Mouse (Mus musculus) hindbrain, embryonic 12.5 days (tissue): ENCODE measurements around the gene Olfr644. TPM values are rescaled to one million over a fixed set of nuclear protein-coding genes. Genes with fewer than 3 reads are reported as not detected.

ENCODE experiments used
- ATAC-seq: fragments of 200-750 bp; cut with Nextera tagmentation; 2 replicates; pipeline ENCODE4 v1.8.0; 2017; ENCODE audit warnings: moderate TSS enrichment; ENCODE audit not compliant: low FRiP score
- H3K27ac ChIP-seq: fragments of 300-500 bp; sonication (generic); 2 replicates; pipeline ENCODE4 v1.5.1; 2016; ENCODE audit warnings: mild to moderate bottlenecking
- H3K27me3 ChIP-seq: fragments of 300-500 bp; sonication (generic); 2 replicates; pipeline ENCODE4 v1.6.1; 2016; ENCODE audit warnings: mild to moderate bottlenecking
- H3K36me3 ChIP-seq: fragments of 300-500 bp; sonication (generic); 2 replicates; pipeline ENCODE4 v1.6.1; 2016; ENCODE audit warnings: mild to moderate bottlenecking
- H3K4me1 ChIP-seq: fragments of 300-500 bp; sonication (generic); 2 replicates; pipeline ENCODE4 v1.6.1; 2016
- H3K4me2 ChIP-seq: fragments of 300-500 bp; sonication (generic); replicated peaks from 2 replicates; pipeline ENCODE4 v1.6.1; 2016; ENCODE audit warnings: mild to moderate bottlenecking
- H3K4me3 ChIP-seq: fragments of 300-500 bp; sonication (generic); 2 replicates; pipeline ENCODE4 v1.5.1; 2016; ENCODE audit warnings: mild to moderate bottlenecking
- H3K9ac ChIP-seq: fragments of 300-500 bp; sonication (generic); 2 replicates; pipeline ENCODE4 v1.6.1; 2016; ENCODE audit warnings: mild to moderate bottlenecking, moderate library complexity
- H3K9me3 ChIP-seq: fragments of 300-500 bp; sonication (generic); replicated peaks from 2 replicates; pipeline ENCODE4 v1.6.1; 2016; ENCODE audit warnings: mild to moderate bottlenecking
- WGBS: fragments of 180-500 bp; shearing (Covaris S2); methylation state at CpG from one replicate; pipeline ENCODE4 v1.1.7; 2016; 5-methylcytosine and 5-hydroxymethylcytosine counted together
- polyA plus RNA-seq: library from polyadenylated mRNA; unstranded; fragments of >200 nt; fragmentation: Nextera tagmentation; extraction: Ambion mirVana; gene quantifications from 2 replicates; pipeline ENCODE4 v1.2.1, GENCODE M21; 2016

The Olfr644 gene
- not detected in 2 replicates for polyA plus RNA-seq

DNA sequence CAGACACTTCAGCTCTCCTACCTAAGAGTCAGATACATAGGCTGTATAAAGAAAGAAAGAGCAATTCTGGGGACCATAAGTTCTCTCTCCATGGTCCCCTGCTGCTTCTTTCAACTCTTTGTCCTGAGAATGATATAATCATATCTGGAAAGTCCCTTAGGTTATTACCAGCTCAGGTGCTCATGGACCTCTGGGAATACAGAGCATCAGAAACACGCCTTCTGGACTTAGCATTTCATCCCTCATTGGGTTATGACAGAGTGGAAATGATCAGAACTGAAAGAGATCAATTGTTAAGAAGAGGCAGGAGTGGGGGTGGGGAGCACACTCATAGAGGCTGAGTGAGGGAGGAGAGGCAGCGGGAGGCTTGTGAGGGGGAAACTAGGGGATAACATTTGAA, at the start of gene Olfr644:
Gene Olfr644, minus strand, starts transcription at position 101 of the 400 bp plus-strand sequence.
- Histone ChIP-seq H3K27ac (no peak within 1 kb of the TSS), H3K4me1 (no peaks in the 10 kb centered on the region), H3K9ac (no peak within 1 kb of the TSS), H3K4me3 (no peak within 1 kb of the TSS), H3K4me2 (no peak within 1 kb of the TSS), H3K27me3 (no peaks in the 10 kb centered on the region), H3K9me3 (no peaks in the 10 kb centered on the region), H3K36me3 (no peaks in the 10 kb centered on the region)
- ATAC-seq: no peak
- WGBS: 63% methylated on average over 2 of the region's 2 CpGs

DNA sequence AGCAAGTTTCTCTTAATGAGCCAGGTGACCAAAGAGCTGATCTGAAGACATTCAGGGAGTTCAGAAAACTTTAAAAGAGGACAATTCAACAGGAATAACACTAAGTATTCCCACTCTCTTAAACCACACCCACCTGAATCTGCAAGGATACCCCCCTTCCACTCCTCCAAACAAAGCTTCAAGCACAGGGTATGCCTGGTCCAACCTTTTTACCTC, 33.0 kb upstream of the Olfr644 start, which contains the start of gene Olfr646:
Gene Olfr646, plus strand, starts transcription at position 117 of the 216 bp plus-strand sequence.
- no peak within 1 kb of the TSS for H3K9ac ChIP-seq
- no peaks in the 10 kb centered on the region for H3K27me3 ChIP-seq
- H3K4me3 ChIP-seq: no peak within 1 kb of the TSS
- H3K4me1 ChIP-seq: no peaks in the 10 kb centered on the region
- H3K27ac ChIP-seq: no peak within 1 kb of the TSS
- ATAC-seq: no peak
- no peaks in the 10 kb centered on the region for H3K9me3 ChIP-seq
- H3K4me2 ChIP-seq: no peak within 1 kb of the TSS
- no peaks in the 10 kb centered on the region for H3K36me3 ChIP-seq

DNA sequence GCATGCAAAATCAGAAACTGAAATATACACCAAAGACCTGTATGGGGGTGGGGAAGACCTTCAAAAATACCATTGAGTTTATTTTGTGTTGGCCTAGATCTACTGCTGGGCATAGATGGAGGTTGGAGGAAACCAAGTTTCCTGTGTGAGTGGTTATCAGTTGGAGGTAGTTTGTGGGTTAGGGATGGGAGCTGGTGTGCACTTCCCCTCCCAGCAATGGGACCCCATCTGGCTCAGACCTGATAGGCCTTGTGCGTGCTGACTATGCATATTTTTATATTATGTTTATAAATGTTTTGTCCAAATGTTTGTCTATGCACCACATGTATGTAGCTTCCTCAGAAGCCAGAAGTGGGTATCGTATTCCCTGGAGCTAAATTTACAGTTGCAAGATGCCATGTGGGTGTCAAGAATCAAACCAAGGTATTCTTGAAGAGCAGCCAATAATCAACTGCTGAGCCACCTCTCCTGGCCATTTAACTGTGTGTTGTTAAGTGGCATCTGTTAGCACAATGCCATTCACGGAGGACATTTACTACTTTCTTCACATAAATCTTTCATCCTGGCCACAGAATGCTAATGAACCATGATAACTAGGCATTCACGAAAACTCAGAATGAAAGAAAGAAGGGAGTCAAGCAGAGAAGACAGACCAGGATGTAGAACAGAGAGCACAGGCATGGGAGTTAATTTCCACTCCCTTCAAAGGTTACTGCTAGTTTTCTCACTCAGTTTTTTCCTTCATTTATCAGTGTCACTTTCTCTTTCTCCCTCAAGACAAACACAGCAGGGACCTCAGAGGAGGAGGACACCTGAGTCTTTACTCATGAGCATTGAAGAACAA, 32.5 kb upstream of the Olfr644 start:
- ATAC-seq: no peak
- H3K4me2 ChIP-seq: no peak overlapping the region
- no peaks in the 10 kb centered on the region for H3K4me1 ChIP-seq
- no peaks in the 10 kb centered on the region for H3K9me3 ChIP-seq
- no peak overlapping the region for H3K27ac ChIP-seq
- no peak overlapping the region for H3K4me3 ChIP-seq
- no peaks in the 10 kb centered on the region for H3K27me3 ChIP-seq
- WGBS: 60% methylated on average over 4 of the region's 4 CpGs
- no peaks in the 10 kb centered on the region for H3K36me3 ChIP-seq
- no peak overlapping the region for H3K9ac ChIP-seq

DNA sequence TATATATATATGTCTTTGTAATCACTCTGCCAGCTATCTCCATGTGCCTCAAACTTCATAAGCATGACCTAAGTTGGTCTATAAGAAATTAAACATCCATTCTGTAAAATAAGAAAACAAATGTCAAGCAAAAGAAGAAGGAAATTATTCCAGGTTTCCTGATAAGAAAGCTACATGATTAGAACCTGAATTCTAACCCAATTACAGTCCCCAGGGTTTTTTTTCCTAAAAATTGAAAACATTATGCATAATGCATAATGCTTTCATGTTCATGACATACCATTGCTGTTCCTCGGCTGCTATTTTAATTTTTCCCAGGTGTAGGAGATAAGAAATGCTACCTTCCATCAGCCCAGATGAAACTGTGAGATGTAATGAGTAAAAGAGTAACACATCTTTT, 13.7 kb upstream of the Olfr644 start, which contains the start of gene Olfr645:
Gene Olfr645, minus strand, starts transcription at position 101 of the 400 bp plus-strand sequence.
- WGBS: 94% methylated on average over 1 of the region's 1 CpGs
- no peaks in the 10 kb centered on the region for H3K36me3 ChIP-seq
- no peak within 1 kb of the TSS for H3K4me2 ChIP-seq

DNA sequence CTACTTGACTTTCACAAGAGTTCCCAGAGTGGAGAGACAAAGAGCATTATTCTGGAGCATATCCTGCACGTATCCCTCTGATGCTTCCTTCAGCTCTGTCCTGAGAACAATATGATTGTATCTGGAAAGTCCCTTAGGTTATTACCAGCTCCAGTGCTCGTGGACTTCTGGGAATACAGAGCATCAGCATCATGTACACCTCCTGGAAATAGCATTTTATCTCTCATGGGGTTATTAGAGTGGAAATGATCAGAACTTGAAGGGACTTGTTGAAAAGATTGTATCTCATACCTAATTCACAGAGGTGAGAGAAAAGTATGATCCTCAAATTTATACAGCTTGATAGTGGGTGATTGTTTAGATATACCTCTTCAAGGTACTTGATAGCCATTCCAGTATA, 10.3 kb downstream of the Olfr644 start, which contains the start of gene 4930516K23Rik:
Gene 4930516K23Rik, minus strand, starts transcription at position 101 of the 400 bp plus-strand sequence.
- no peak for ATAC-seq
- no peaks in the 10 kb centered on the region for H3K27me3 ChIP-seq
- no peak within 1 kb of the TSS for H3K9ac ChIP-seq
- H3K36me3 ChIP-seq: no peaks in the 10 kb centered on the region
- no peak within 1 kb of the TSS for H3K4me2 ChIP-seq
- WGBS: 55% methylated on average over 2 of the region's 2 CpGs
- no peak within 1 kb of the TSS for H3K4me3 ChIP-seq
- no peaks in the 10 kb centered on the region for H3K4me1 ChIP-seq
- H3K27ac ChIP-seq: no peak within 1 kb of the TSS
- no peaks in the 10 kb centered on the region for H3K9me3 ChIP-seq

More for the DNA sequence above, 13.7 kb upstream of the Olfr644 start, which contains the start of gene Olfr645:
- Histone ChIP-seq H3K9ac (no peak within 1 kb of the TSS), H3K27me3 (no peaks in the 10 kb centered on the region), H3K9me3 (no peaks in the 10 kb centered on the region), H3K4me3 (no peak within 1 kb of the TSS), H3K27ac (no peak within 1 kb of the TSS), H3K4me1 (no peaks in the 10 kb centered on the region)
- ATAC-seq: no peak

DNA sequence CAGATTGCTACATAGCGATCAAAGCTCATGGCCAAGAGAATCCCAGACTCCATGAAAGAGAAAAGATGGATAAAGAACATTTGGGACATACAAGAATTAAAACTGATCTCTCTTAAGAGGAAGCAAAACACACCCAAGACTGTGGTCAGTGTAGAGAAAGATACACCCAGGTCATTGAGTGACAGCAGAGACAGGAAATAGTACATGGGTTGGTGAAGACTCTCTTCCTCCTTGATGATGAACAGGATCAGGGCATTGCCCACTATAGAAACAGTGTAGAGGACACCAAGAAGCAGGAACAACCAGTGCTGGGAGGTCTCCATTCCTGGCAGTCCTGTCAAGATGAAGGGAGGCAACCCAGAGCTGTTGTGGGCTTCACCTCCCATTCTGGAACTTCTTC, 12.5 kb downstream of the Olfr644 start:
- 92% methylated on average over 1 of the region's 1 CpGs for WGBS

DNA sequence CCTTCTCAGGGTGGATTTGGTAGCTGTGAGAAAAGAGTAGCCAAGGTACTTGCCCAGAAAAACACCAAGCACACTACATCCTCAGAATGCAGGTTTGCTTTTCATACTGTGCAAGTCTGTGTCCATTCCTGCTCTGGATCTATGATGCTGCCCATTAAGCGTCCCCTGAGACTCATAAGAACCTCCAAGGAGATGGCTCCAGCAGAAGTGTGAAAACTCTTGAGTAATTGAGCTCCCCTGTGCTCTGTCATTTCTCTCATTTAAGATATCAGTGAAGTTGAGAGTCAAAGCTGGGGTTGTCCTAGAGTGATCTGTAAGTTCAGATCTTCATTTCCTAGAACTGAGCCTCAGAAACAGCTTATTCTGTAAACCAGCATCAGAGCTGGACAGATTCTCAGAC, 19.1 kb downstream of the Olfr644 start, which contains the start of gene Olfr642:
Gene Olfr642, minus strand, starts transcription at position 101 of the 400 bp plus-strand sequence.
- H3K9me3 ChIP-seq: no peaks in the 10 kb centered on the region
- no peak within 1 kb of the TSS for H3K9ac ChIP-seq
- H3K27me3 ChIP-seq: no peaks in the 10 kb centered on the region
- no peak within 1 kb of the TSS for H3K4me3 ChIP-seq
- ATAC-seq: no peak
- no peak within 1 kb of the TSS for H3K27ac ChIP-seq
- H3K36me3 ChIP-seq: no peaks in the 10 kb centered on the region
- H3K4me1 ChIP-seq: no peaks in the 10 kb centered on the region
- no peak within 1 kb of the TSS for H3K4me2 ChIP-seq
- WGBS: 71% methylated on average over 1 of the region's 1 CpGs

More for the DNA sequence above, 12.5 kb downstream of the Olfr644 start:
- H3K4me2 ChIP-seq: no peak overlapping the region
- no peak for ATAC-seq
- no peaks in the 10 kb centered on the region for H3K36me3 ChIP-seq
- no peak overlapping the region for H3K9ac ChIP-seq
- H3K27ac ChIP-seq: no peak overlapping the region
- H3K4me1 ChIP-seq: no peaks in the 10 kb centered on the region
- H3K9me3 ChIP-seq: no peaks in the 10 kb centered on the region
- no peak overlapping the region for H3K4me3 ChIP-seq
- no peaks in the 10 kb centered on the region for H3K27me3 ChIP-seq

DNA sequence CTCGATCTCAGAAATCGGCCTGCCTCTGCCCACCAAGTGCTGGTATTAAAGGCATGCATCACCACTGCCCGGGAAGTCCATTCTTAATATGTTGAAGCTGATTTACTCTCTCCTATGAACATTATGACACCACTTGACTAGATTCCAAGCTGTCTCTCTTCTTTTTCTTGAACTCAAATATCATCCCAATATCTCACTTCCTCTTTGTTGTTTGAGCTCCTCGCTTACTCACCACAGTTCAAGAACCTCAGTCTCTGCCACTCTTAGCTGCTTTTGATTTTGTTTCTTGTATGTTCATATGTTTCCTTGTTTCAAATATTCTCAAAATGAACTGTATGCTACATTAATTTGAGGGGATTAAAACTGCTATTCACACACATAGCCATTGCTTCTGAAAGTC, 20.9 kb downstream of the Olfr644 start:
- no peak overlapping the region for H3K27ac ChIP-seq
- H3K9ac ChIP-seq: no peak overlapping the region
- H3K36me3 ChIP-seq: no peaks in the 10 kb centered on the region
- H3K4me1 ChIP-seq: no peaks in the 10 kb centered on the region
- ATAC-seq: no peak
- H3K9me3 ChIP-seq: no peaks in the 10 kb centered on the region
- no peak overlapping the region for H3K4me3 ChIP-seq
- H3K4me2 ChIP-seq: no peak overlapping the region
- WGBS: 93% methylated on average over 4 of the region's 4 CpGs
- no peaks in the 10 kb centered on the region for H3K27me3 ChIP-seq

DNA sequence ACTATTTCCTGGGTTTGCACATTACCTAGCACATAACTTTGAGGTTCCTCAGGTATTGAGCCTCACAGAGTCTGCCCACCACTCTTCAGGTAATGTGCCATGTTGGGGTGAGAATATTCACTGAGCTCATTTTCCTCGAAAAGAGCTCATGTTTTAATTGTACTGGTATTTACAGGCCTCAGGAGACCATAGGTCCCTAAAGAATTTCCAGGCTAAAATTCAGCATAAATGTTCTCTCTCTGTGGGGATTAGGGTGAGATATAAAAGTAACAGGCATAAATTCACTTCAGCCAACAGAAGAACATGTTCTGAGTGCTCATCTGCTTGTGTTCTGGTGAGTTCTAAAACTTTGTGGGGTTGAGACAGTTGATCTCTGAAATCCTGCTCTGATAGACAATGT, 36.5 kb downstream of the Olfr644 start, which contains the start of gene Olfr641:
Gene Olfr641, plus strand, starts transcription at position 301 of the 400 bp plus-strand sequence.
- H3K9ac ChIP-seq: no peak within 1 kb of the TSS
- H3K9me3 ChIP-seq: 0 out of 2 replicates have a peak, but pooled peaks cover 5% of the 10 kb centered on the region
- 65% methylated on average over 1 of the region's 1 CpGs for WGBS
- no peak within 1 kb of the TSS for H3K4me3 ChIP-seq
- no peak within 1 kb of the TSS for H3K4me2 ChIP-seq
- H3K27ac ChIP-seq: no peak within 1 kb of the TSS
- no peaks in the 10 kb centered on the region for H3K27me3 ChIP-seq
- no peak for ATAC-seq
- no peaks in the 10 kb centered on the region for H3K36me3 ChIP-seq
- no peaks in the 10 kb centered on the region for H3K4me1 ChIP-seq

DNA sequence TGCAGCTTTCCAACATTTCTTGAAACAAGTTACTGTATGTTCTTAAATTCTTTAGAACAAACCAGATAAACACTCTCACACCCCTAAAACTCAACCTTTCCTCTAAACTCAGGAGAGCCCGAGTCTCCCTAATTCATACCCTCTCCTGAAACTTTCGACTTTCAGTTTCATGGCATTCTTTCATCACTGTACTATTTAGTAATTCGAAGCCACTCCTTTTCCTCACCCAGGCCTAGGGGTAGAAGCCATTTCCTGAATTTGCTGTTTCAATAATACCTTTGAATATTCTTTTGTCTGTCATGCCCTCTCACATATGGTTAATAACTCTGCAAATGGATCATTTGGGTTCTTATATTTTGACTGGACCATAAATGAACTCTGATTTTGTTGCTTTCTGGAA, 44.7 kb downstream of the Olfr644 start:
- 83% methylated on average over 3 of the region's 3 CpGs for WGBS

DNA sequence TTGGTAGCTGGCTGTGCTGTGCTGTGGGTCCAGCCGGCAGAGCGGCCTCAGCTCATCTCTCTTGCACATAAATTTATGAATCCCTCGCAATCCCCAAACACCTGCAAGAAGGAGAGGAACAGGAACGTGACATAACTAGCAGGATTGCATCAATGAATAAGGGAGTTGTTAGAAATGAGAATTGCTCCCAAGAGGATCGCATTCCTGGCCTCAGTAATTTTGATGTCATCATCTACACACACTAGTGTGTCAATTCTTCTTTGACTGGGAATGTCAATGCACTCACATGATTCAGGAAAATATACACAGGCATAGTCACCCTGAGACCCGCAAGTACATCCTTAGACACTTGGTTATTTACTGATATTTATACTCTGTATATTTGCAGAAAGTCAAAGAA, 46.2 kb downstream of the Olfr644 start, which contains the start of gene Olfr640:
Gene Olfr640, minus strand, starts transcription at position 101 of the 400 bp plus-strand sequence.
- Histone ChIP-seq H3K27me3 (no peaks in the 10 kb centered on the region), H3K36me3 (no peaks in the 10 kb centered on the region), H3K9me3 (no peaks in the 10 kb centered on the region), H3K9ac (no peak within 1 kb of the TSS), H3K4me3 (no peak within 1 kb of the TSS), H3K27ac (no peak within 1 kb of the TSS), H3K4me1 (no peaks in the 10 kb centered on the region), H3K4me2 (no peak within 1 kb of the TSS)
- no peak for ATAC-seq
- WGBS: 88% methylated on average over 6 of the region's 6 CpGs

More for the DNA sequence above, 44.7 kb downstream of the Olfr644 start:
- Histone ChIP-seq H3K9me3 (no peaks in the 10 kb centered on the region), H3K27me3 (no peaks in the 10 kb centered on the region), H3K36me3 (no peaks in the 10 kb centered on the region), H3K9ac (no peak overlapping the region), H3K4me3 (no peak overlapping the region), H3K27ac (no peak overlapping the region), H3K4me1 (no peaks in the 10 kb centered on the region), H3K4me2 (no peak overlapping the region)
- no peak for ATAC-seq

DNA sequence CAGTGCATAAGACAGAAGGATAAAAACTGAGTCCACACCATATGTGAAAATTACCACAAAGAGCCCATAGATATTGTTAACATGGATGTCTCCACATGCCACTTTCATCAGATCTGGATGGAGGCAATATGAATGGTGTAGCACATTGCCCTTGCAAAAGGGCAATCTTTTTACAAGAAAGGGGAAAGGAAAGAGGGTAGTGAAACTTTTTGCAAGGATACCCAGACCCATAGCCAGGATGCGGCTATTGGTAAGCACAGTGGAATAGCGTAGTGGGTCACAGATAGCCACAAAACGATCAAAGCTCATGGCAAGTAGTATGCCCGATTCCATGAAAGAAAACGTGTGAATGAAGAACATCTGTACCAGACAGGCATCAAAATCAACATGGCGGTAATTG, 50.0 kb downstream of the Olfr644 start:
- no peaks in the 10 kb centered on the region for H3K36me3 ChIP-seq
- H3K27ac ChIP-seq: no peak overlapping the region
- no peaks in the 10 kb centered on the region for H3K27me3 ChIP-seq
- H3K4me2 ChIP-seq: no peak overlapping the region
- 97% methylated on average over 6 of the region's 6 CpGs for WGBS
- H3K9me3 ChIP-seq: no peaks in the 10 kb centered on the region
- ATAC-seq: no peak
- no peak overlapping the region for H3K4me3 ChIP-seq
- no peak overlapping the region for H3K9ac ChIP-seq
- H3K4me1 ChIP-seq: no peaks in the 10 kb centered on the region

DNA sequence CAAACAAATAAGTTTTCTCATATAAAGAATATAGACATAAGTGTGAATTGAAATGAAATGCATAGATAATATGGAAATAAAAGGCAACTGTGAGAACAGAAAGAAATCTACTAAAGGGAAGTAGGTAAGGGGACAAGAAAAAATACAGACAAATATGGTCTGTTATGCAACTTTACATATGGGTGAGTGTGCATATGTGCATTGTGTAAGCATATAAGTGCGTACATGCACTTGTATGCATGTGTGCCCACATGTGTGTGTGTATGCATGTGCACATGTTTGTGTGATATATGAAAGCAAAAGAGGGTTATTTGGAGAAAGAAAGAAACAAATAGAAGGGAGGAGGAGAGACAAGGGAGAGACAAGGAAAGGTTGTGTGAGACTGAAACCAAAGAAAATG, 52.7 kb downstream of the Olfr644 start:
- ATAC-seq: no peak
- no peak overlapping the region for H3K4me3 ChIP-seq
- 86% methylated on average over 1 of the region's 1 CpGs for WGBS

More for the DNA sequence above, 52.7 kb downstream of the Olfr644 start:
- no peaks in the 10 kb centered on the region for H3K9me3 ChIP-seq
- H3K27me3 ChIP-seq: no peaks in the 10 kb centered on the region
- H3K4me1 ChIP-seq: no peaks in the 10 kb centered on the region
- no peak overlapping the region for H3K9ac ChIP-seq
- no peaks in the 10 kb centered on the region for H3K36me3 ChIP-seq
- no peak overlapping the region for H3K4me2 ChIP-seq
- H3K27ac ChIP-seq: no peak overlapping the region
